Mouse (Mus musculus) MEL-GATA-1-ER (cell line): Measurements from ENCODE around the gene Mms19.
A peak's percentile ranks its signal among the peaks of the same experiment; 100 is the strongest.

Source experiments
- DNase-seq: peaks from one replicate; pipeline ENCODE4 v3.0.0-alpha.2; 2012; ENCODE audit warnings: low read depth; ENCODE audit errors: extremely low read depth

Gene Mms19

DNA sequence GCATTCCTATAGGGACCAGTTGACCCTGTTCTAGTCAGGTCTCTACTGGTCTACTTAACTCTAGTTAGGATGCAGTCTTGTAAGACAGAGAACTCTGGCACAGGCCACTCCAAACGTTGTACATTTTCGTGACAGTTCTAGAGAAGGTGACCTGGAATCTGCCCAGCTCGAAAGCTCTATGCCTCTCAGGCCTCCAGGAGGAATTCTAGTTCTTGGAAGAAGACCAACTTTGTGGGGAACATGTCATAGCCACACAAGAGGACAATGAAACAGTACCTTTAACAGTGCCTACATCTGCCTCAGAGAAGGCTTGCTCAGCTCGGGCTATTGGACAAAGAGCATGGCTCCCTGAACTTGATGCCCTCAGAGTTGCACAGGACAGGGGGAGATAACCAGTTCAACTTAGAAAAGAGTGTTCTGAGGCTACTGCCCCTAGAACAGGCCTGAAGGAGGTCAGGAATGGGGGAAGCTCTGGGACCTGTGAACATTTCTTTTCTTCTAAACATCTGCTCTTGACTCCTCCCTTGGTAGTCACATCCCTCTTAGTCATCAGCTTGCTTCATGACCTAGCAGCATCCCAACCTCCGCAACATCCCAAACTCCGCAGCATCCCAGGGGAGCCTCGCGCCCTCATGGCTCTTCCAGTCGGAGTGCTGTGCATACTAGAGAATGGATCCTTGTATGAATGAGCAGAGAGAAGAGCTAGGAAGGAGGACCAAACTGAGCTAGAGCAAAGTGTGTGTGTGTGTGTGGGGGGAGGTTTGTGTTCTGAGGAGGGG, 18.0 kb upstream of the Mms19 start:
- DNase-seq: no peak

DNA sequence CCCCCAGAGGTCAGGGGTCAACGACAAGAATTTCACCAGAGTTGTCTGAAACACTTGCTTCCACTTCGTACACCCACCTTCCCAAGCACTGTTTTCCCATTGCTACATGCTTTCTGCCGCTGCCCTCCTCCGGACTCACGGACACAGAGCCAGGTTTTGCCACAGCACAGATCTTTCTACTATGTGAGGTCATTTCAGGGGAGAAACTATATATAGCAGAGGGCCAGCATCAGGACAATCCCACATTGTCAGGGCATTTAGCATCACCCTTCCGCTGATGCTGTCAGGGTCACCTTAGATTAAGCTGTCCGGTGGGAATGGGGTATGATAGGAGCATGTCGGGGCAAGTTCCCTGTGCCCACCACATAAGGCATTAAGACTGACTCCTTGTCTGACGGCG, 16.1 kb upstream of the Mms19 start:
- DNase-seq: no peak

DNA sequence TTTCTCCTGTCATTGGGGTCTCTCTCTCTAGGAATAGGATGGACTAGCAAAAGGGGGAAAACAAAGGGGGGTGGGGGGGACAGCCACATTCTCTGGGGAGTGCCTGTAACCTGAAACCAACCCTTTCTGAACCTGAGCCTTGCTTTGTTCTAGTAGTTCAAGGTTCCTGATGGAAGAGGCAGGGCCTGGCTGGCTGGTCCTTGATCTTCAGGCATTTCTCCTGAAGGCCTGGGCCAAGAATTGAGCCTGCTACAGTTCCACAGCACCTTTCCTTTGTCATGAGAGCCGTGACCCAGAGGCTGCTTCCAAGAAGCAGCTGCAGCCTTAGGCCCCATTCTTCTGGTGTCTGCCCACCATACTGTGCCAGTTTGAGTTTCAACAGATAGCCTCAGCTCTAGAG, 14.5 kb upstream of the Mms19 start:
- no peak for DNase-seq

DNA sequence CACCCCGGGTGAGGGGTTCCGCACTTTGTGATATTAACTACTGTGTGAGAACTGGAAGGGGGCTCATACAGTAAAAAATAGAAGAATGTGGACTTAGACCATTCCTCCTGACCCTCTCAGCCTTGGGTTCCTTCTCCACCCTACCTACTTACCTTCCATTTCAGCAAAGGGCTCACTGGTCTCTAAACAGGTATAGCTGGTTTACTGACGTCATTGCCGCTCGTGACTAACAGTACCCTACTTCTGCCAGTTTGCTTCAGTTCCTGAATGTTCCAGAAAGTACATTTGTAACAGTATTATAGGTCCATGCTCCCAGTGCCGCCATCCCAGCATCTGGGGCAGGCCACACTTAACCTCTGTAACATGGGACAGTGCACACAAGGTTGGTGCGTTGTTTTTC, 13.1 kb upstream of the Mms19 start:
- DNase-seq: no peak

DNA sequence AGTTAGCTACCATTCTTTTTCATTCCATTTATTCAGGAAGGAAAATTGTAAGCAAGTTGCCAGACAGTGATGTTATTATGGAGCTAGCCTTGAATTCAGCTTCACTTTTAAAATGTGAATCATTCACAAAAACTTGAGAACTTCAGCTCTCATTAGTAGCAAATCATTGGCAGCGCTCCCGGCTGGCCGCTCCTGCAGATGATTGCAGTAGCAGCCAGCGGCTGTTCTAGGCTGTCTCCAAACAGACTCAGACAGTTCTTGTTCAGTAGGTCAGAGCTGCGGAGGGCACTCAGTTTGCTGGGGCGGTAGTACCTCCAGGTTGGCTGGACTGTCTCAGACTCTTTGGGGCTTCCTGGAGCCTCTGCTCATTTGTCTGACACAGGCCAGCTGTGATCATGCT, 12.5 kb upstream of the Mms19 start:
- DNase-seq: no peak

DNA sequence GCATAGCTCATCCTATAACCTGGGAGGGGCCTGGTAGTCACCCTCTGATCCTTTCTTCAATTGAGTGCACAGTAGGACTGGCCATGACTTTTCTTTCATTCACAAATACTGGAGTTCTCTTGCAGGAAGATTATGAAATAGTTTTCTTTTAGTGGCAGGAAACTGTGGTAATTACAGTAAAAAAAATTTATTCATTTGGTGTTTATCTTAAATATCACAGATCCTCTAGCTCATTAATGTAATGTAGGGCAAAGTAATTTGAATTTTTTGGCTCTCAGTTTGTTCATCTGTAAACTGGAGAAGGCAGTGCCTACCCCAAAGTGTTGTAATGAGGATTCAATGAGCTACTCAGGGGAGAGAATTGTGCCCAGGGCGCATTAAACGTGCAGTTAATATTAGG, 12.0 kb upstream of the Mms19 start:
- no peak for DNase-seq

DNA sequence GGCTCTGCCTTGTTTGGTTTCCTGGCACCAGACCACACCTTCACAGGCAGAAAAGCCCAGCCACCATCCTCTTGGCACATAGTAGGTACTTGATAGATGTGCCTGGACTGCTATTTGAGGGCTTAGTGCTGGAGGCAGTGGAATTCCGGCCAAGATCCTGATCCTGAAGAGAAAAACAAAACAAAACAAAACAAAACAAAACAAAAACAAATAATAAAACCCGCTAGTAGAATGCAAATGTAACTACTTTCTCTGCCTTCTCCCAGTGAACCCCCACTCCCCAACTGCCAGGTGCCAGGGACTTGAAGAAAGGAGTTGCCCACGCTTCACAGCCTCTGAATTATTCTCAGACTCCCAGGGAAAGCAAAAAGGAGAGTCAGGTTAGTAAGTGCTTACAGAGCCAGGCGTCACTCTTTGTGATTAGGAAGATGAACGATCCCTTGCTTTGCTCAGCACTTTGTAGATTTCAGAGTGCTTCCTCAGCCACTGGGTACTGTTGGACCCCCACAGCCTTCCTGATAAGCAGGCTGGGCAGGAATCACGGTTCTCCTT, 11.0 kb upstream of the Mms19 start:
- no peak for DNase-seq

DNA sequence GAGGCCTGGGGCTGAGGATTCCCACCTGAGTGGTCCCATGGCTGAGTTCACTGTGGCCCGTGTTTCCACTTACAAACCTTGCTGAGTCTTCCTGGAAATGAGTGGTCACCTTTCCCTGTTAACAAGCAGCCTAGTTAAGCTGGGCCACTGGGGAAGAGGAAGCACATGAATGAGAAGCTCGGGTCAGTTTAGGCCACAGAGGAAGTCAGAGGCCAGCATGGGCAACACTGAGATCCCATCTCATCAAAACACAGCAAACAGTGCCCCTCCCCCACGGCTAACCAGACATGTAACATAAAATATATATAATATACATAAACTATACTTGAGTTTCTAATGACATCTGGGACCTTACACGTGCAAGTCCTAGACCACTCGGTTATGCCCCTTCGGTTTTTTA, 8.9 kb upstream of the Mms19 start:
- no peak for DNase-seq

DNA sequence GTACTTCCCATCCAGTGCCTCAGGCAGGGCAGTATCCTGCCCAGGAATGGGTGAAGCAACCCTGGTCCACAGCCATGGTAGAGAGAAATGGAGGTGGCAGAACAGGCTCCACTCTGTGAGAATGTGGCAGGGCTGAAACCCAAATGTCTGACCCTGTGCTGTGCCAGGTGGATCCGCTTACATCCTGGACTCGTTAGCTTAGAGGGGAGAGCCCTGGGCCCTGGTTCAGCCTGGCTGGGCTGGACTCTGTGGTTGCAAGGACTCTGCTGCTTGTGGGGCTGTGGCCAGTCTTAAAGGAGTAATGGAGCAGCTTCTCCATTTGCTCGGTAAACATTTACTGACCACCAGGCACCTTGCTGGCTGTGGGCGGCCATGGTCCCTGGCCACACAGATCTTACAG, 6.2 kb upstream of the Mms19 start:
- no peak for DNase-seq

DNA sequence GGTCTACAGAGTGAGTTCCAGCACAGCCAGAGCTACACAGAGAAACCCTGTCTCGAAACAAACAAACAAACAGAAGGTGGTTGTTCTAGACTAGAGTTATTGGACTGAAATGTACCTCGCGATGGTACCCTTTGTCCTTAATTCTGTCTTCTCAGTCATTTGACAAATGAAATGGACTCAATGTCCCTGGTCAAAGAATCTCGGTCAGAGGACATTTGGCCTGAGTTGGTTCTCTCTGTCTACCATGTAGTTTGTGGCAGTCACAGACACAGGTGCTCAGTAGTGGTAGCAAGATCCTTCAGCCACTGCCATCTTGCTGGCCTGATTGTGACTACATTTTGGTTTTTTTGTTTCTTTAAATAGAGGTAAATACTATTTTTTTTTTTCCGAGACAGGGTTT, 5.0 kb upstream of the Mms19 start:
- DNase-seq: no peak

DNA sequence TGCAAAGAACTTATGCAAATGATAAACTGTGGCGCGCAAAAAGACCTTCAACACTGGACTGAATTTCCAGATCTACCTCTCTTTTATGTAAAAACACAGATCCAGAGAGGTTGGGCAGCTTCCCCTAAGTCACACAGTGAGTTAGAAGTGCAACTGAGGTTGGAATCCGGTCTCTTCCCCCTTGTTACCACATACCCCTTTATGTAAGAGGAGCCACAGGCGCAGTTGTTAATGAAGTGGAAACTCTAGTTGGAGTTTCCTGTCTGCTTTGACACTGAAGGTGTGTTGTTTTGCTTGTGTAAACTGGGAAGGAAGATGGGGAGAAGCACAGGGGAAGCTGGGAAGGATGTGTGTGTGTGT, 1.8 kb upstream of the Mms19 start:
- peak; percentile 41 for DNase-seq

DNA sequence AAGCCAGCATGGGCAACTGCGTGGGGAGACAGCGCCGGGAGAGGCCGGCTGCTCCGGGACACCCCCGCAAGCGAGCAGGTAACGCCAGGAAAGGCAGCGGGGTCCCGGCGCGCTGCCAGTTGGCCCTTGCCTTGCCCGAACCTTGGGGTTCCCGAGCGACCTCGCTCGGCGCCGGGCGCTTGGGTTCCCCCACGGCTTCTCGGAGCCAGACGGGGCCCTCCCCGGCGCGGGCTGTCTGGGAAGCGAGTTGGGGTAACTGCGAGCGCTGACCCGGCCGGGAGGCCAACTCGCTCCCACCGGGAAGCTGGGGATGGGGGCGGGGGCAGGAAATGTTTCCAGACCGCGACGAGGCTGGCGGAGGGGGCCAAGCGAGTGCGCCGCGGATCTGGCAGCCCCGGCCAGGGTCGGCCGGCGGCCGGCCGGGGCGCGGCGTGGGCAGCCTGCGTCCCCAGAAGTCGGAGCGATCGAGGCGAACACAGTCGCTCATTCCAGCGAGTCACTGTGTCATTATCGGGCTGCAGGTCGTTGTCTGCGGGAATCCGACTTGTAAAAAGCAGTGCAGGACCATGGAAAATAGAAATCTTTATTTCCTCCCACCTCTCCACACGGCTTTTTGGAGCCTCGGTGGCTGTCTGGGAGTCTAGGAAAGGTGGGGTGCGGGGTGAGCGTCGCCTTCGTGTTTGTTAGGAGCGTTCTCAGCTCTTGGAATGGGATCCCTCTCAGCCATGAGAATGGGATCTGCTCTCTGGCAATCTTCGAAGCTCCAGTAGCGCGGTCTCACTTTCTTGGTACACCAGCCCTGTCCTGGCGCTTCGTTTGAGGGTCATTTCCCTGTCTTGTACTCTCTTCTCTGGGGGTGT, 1.2 kb upstream of the Mms19 start:
- DNase-seq: peak; percentile 9

DNA sequence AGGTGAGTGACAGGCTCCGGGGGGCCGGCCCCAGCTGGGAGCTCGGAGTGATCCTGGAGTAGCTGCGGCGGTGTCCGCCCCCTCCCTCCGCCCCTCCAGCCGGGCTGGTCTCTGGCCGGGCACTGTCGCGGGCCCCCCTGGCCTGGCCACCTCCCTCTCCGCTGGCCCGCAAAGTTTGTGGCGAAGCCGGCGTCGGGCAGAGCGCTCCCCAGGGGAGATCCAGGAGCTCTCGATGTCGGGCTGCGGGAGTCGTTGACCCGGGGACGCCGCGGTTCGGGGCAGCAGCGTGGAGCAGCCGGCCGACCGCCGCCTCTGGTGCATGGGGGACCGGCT, 604 bp upstream of the Mms19 start, which contains the start of gene Ubtd1:
Gene Ubtd1 (plus strand): TSS at position 169 of the 333 bp plus-strand sequence.
- no peak for DNase-seq

DNA sequence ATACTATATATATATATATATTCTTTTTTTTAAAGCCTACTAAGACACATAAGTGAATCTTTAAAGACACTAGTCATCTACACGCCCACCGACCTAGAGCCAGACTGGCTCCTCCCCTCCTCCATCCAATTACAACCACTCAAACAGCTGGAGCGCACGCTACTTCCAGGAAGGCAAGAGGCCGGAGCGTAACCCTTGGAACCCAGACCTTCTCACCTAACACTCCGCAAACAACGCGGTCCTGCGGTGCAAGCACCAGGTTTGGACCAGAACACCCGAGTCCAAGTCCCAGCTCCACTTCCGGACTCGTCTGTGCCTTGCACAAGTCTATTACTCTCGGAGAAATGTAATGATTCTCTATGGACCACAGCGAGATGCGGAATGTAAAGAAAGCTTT, 537 bp downstream of the Mms19 start:
- DNase-seq: peak; percentile 65

DNA sequence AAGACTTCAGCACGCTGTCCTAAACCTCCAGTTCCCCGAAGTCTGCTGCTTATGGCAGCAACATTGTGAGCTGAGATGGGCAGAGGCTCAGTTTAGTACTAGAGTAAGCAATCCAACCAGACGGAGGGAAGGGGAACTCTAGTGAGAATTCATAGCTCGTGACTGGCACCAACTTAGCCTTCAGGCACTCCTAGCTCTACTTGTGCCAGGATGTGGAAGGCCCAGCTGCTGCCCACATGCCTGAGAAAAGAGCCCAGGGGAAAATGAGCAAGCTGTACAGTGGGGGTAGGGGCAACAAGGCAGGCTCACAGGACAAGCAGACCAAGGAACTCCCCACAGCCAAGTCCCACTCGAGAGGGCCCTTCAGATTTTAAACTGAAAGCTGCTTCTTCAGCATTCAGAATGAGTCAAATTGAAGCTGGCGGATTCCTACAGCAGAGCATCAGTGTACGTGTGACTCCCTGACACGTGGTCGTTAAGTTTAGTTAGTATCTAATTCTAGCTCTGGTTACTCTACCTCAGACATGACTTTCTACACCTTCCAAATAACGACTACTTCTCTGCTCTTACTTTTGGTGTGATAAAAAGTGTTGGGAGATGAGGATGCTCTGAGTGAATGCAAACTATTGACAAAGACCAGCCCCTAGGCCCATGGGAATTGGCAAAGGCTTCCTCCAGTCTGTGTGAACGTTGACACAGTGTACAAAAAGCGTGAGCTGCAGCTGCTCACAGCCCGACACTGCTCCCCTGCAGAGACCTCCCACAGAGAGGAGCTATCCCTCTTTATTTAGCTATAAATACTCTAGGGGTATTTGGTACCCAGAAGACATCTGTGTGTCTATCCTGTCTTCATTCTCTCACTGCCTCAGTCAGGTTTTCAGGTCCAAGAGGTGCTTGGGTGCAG, 6.8 kb downstream of the Mms19 start:
- DNase-seq: no peak

DNA sequence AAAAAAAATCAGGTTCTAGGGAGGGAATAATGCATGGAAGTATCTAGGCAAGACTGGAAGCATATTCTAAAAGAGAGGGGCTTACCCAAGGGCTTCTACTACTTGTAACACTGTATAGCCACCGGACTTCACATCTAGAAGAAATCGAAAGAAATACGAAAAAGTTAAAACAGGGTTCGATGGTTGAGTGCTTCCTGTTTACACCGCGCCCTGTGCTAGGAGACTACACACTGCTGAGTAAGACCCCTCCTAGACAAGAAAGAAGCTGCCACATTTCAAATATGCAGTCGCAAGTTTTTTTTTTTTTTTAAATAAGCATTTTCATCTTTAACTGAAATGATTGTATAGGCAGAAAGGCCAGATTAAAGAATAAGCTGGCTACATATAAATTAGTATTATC, 11.3 kb downstream of the Mms19 start:
- no peak for DNase-seq

DNA sequence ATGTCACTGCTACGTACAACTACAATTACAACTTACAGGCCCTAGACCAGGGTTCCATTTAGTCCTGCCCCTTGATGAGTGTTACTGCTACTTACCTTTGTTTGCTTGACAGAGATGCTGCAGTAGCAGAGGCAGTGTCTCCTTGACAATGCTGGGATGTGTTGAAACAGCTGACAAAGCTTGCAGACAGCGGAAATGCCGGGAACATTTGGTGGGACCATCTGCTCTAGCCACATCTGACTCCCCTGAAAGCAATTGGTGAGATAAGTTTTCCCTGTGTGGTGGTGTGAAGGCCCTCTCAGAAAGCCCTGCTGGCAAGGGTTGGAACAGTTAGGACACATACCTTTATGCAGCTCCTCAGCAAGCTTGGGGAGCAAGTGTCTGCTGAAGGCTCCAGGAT, 27.4 kb downstream of the Mms19 start:
- no peak for DNase-seq

DNA sequence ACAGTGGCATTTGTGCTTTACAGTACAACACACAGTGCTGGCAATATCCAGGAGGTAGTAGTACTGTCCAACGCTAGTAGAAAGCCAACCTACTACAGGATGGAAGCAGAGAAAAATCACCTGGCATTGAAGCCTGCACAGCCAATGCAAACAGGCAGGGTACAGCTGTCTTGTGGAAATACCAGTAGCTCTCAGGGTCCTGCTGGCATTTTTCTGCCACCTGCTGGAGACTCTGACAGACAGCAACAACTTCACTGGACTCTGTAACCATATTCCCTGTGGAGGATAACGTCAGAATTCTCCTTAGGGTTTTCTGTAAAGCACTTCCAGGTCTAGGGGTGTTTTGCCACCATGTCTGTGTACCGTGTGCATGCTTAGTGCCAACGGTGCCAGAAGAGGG, 28.7 kb downstream of the Mms19 start:
- peak; percentile 23 for DNase-seq

DNA sequence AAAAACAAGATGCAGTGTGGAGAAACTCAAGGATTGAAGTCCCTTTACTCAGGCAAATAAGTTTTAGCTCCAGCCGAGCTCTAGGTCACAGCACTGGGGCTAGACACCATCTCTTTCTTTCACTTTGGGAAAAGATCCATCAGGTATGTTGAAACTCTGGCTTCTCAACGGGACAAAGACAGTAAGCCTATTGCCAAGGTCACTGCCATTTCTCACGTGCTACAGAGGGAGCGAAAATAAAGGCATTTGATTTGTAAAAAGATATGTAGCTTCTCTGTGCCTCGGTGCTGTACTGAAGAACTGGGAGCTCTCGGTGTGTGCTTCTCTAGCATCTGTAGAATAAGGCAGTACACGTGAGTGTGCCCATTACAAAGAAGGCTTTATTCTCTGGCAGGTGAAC, 37.1 kb downstream of the Mms19 start:
- DNase-seq: no peak

DNA sequence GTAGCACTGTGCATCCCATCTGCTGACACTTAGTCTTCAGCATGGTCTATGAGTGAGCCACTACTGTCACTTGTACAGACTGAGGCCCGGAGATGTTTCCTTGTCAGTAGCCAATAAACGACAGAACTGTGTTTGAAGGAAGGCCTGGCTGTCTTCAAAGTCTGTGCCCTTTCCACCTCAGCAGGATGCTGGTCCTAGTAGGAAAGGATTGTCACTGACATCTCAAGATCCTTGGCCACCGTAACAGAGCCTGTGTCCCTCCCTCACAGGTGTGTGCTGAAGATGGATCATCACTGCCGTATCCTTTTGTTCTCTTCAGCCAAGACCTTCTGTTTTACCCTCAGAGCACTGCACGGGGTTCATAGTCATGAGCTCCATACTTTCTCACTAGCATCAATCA, 42.4 kb downstream of the Mms19 start:
- DNase-seq: no peak

DNA sequence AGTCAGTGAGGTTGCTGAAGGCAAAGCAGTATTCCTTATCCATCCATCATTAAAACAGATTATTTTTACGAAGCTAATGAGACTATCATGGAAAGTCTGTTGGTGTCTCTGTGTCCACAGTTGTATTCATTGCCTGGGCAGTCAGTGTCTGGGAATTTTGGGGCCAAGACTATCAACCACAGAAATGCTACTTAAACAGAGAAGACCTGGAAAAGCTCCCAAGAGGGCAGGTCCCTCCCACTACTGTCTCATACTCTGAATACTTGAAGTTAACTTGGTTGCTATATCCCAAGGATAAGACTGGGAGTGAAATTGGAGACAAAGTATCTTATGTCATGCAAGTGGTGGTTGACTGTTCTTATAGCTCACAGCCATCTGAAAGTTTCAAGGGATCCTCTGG, 45.0 kb downstream of the Mms19 start:
- DNase-seq: no peak

DNA sequence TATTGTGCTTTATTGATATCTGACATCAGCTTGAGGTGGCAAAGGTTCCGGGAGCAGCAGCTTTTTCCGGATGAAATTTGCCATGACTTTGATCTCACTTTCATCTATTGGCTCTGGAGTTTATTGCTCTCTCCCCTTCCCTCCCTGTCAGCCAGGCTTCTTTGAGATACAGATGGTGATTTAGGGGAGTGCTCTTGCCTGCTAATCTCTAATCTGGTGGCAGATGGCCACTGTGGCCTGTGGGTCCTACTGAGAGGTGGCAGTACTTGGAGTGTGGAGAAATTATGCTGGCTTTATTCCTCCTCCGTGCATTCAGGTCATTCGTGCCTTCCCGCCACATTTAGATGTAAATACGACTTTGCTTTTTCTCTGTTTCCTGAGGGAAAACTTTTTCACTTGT, 46.8 kb downstream of the Mms19 start:
- DNase-seq: peak; percentile 31
